Mouse (Mus musculus): Measurements from ENCODE around the gene Rhbdl1.
A peak's percentile ranks its signal among the peaks of the same experiment; 100 is the strongest.
"Not testable (repeated sequence)": the region's sequence is repeated elsewhere in the genome, so short reads cannot be mapped to it uniquely, and the experiment has no call there.

The Rhbdl1 gene

DNA sequence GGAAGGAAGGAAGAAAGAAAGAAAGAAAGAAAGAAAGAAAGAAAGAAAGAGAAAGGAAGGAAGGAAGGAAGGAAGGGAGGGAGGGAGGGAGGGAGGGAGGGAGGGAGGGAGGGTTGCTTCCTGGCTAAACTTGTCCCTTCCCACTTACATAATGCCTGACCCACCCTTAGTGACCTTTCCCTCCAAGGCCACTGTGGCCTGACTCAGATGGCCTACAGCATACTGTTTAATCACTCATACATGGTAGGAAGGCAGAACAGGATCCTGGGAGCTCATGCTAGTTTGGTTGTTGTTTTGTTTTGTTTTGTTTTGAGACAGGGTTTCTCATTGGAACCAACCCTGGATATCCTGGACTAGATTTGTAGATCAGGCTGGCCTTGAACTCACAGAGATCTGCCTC is 34.5 kb upstream of the Rhbdl1 start:
- not testable (repeated sequence) for DNase-seq

DNA sequence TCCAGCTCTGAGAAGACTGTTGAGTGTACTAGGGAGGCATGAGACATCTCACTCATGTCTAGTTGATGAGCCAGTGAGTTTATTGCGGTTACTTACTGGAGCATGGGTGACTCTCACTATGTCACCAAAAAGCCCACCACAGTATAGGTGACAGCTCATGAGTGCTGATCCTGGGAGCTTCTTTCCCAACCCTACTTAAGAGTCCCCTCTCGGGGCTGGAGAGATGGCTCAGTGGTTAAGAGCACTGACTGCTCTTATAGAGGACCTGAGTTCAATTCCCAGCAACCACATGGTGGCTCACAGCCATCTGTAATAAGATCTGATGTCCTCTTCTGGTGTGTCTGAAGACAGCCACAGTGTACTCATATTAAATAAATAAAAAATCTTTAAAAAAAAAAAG is 32.9 kb upstream of the Rhbdl1 start:
- DNase-seq, result no peak

GRCm38 (mm10) chr17:25869498-25869897 is 32.4 kb upstream of the Rhbdl1 start:
- no peak for DNase-seq

- DNase-seq, result peak; percentile 72
These were observed 31.6 kb upstream of the Rhbdl1 start, which contains the start of gene Mcrip2 for GRCm38 (mm10) chr17:25868601-25869191. TSS of gene Mcrip2 (minus strand) at chr17:25868764.

DNA sequence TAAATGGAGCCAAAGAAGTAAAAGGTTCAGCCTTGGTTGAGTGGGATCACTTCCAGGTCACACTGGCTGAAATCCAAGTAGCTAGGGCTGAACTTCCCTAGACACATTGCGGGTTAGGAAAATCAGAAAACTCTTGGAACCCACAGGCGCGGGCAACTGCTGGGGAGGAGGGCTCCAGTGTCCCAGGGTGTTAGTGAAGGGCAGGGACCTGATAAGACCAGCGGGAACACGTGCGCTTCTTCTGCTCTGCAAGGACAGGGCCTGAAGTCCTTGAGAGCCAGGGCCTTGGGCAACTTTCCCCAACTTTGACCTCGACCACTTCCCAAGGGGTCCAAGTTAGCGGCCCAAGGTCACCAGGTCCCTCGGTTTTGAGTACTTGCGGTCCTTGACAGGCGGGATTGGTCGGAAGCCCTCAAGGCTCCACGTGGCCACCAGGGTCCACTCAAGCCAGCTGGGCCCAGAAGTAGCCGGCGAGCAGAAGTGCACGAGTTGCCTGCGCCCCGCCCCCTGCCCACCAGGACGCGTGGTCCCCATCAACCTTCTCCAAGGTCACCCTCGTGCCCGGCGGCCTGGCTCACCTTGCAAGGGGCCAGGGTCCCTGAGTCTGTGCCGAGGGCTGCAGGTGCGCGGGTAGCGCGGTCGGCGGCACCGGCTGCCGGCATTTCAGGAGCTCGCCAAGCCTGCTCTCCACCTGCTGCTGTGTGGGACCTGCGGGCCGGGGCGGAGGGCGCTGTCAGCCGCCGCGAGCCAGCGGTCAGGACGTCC is 30.9 kb upstream of the Rhbdl1 start:
- DNase-seq, result peak; percentile 45

GRCm38 (mm10) chr17:25867509-25867835 is 30.4 kb upstream of the Rhbdl1 start:
- no peak for DNase-seq

GRCm38 (mm10) chr17:25866172-25866571 is 29.1 kb upstream of the Rhbdl1 start:
- DNase-seq, result no peak

- DNase-seq, result no peak
These were observed 28.2 kb upstream of the Rhbdl1 start for GRCm38 (mm10) chr17:25865288-25865687.

DNA sequence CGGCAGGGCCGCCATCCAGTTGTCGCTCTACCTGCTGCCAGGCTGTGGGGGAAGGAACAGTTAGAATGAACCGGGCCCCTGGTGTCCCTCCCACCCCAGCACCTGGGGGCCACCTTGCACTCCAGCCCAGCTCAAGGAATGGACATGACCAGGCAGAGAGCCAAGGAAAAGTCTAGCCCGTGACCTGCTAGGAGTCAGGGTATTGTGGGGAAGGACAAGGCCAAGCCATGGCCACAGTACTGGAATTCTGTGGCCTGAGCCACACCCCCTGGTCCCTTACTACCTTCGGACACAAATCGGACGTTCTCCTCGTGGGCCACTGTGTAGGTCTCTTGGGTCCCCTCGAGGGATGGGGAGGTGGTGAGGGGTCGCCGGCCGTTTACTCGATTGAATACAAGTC is 27.2 kb upstream of the Rhbdl1 start:
- DNase-seq, result no peak

DNA sequence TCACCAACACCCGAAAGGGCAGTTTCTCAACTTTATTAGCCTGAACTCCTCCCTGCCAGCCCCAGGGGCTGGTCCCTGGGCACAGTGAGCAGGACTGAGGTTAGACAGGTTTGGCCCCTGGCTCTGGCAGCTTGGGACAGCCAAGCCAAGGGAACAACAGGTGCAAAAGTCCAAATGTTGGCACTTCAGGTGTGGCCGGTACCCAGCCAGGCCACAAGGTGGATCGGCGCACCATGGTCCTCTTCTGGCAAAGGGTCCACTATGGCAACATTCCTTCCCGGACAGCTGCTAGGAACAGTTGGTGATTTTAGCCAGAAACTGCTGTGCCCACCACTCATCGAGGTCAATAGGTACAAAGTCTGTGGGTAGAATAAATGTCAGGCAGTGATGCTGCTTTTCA is 26.6 kb upstream of the Rhbdl1 start:
- no peak for DNase-seq

GRCm38 (mm10) chr17:25861704-25862612 is 24.9 kb upstream of the Rhbdl1 start:
- no peak for DNase-seq

- peak; percentile 91 for DNase-seq
These were observed 24.0 kb upstream of the Rhbdl1 start, which contains the start of gene Wdr90 for GRCm38 (mm10) chr17:25860832-25861703. TSS of gene Wdr90 (minus strand) at chr17:25861501.

DNA sequence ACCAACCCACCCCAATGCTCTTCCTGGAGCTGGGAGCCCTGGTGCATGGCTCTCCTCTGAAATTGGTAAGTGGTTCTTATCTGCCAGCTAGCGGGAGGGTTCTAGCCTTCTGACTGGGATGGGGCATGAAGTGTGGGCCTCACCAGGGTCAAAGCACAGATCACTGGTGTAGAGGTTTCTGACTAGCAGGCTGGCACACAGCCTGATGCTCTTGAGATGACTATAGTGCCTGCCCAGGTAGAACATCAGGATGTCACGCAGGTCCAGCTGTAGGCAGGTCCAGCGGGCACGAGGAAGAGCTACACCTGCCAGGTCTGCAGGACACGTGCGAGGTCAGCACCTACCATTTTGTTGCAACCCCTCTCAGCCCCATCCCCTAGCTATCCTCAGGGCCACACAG is 23.1 kb upstream of the Rhbdl1 start:
- no peak for DNase-seq

DNA sequence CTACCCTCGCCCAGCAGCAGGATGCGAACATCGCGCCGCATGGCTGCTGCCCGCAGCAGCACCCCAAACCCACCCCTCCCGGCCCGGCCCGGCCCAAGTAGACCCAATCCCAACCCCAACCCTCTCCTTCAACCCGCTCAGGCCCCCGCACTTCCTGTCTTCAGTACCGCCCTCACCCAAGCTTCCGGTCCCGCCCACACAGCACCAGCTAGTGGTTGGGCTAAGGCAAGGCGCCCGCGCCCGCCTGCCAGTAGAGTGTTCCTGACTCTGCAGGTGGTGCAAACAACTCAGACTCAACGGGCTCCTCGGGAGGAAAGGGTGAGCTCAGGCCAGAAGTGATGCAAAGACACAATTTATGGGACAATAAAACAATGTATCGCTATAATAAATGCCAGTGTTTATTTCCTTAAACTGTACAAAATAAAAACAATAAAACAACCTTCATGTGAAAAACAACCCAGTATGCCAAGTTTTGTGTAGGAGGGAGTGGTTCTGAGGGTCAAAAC is 7.4 kb upstream of the Rhbdl1 start, which contains the start of gene Rhot2:
Gene Rhot2, minus strand, starts transcription at position 456 of the 506 bp plus-strand sequence.
- DNase-seq, result peak; percentile 95

DNA sequence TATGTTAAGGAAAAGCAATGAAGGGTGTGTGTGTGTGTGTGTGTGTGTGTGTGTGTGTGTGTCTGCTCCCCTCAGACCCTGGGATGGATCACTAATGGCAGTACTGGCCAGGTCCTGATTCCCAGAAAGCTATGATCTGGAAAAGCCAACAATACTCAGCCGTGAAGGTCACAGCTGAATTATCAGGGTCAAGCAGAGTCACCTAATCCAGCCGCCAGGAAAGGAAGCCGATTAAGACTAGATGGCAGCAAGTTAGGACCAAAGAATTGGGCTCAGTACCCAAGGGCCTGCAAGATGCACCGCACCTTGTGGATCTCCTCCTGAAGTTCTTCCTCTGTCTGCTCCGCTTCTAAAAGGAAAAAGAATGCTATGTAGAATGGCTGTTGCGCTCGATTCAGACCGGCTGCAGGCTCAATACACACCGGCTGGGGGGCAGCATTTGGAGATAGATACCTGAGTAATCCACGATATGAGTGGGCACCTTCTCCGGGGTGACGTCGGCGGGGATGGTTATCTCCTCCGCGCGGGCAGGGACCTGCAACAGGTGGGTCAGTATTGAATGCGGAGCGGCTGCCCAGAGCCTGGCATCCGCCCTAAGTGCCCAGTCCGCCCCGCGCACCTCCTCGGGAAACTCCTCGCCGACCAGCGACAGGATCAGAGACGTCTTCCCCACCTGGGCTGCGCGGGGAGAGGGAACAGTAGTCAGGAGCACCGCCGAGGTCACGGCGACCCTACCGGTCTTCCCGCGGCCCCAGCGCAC is 6.7 kb upstream of the Rhbdl1 start:
- peak; percentile 42 for DNase-seq

DNA sequence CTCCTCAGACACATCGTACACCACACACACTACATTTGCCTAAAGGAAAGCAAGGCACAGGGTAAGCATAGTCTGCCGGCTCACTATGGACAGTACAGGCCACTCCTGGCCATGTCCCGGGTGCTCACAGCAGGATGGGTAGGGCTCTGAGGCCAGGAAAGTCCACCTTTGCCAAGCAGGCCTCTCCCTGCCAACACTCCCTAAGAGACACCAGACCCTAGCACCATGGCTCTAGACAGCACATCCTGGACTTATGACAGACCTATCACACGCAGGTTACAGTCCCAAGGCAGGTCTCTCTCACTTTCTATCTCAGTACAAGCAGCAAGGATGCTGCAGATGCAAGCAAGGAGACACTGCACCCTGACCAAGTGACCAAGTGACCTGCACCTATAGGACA is 6.0 kb upstream of the Rhbdl1 start:
- no peak for DNase-seq

GRCm38 (mm10) chr17:25842509-25842908 is 5.4 kb upstream of the Rhbdl1 start:
- DNase-seq, result no peak

GRCm38 (mm10) chr17:25841117-25841880 is 4.2 kb upstream of the Rhbdl1 start, which contains the start of gene Gm20683:
TSS of gene Gm20683 (minus strand) at chr17:25841763.
- DNase-seq, result no peak

GRCm38 (mm10) chr17:25840519-25840918 is 3.4 kb upstream of the Rhbdl1 start:
- DNase-seq, result no peak

DNA sequence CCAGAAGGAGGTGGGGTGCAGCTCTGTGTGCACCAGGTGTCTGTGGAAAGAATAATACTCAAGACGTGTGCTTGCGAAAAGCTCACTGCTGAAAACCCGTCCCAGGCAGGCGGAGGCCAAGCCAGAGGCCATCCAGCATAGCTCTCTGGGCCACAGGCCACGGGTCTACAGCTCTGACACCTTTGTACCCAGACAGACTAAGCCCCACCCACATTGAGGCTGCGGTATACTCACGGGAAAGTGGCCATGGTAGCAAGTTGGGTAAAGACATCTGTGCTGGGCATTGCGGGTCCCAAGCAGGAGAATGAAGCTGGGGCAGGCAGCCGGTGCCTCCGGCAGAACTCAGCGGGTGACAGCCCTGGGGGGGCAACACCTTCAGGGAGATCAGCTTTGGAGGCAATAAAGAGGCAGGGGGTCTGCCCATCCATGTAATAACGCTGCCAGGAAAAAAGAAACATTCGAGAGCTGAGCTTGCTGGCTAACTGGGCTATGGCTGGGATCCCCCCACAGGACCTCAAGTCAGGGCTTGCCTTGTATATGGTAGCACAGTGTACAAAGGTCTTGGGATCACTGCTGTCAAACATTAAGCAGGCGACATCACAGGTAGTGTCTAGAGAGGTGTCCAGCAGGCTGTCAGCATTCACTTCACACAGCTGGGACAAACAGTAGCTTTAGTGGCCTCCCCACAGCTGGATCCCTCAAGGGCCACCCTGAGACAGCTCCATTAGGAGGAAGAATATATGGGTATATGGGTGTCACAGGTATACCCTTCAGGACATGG is 2.5 kb upstream of the Rhbdl1 start:
- DNase-seq, result no peak
